Mouse (Mus musculus): Measurements from ENCODE around the gene Zgrf1. TPM values are rescaled to one million over a fixed set of nuclear protein-coding genes. Genes with fewer than 3 reads are reported as not detected.

Gene Zgrf1
- 2.3 and 2.7 TPM in 2 replicates for polyA plus RNA-seq (2012; rRNA removed)

GRCm38 (mm10) chr3:127552973-127553719, at the start of gene Zgrf1, which contains the start of gene Larp7:
Gene Zgrf1, plus strand, starts transcription at chr3:127553489.
Gene Larp7, minus strand, starts transcription at chr3:127553349.

GRCm38 (mm10) chr3:127633080-127634032, 80.1 kb downstream of the Zgrf1 start, which contains the start of gene Neurog2:
Gene Neurog2, plus strand, starts transcription at chr3:127633135.

Other genes starting within 250 kb of the Zgrf1 start
- gene Ank2, start 54.1 kb upstream of the Zgrf1 start, polyA plus RNA-seq (2012; rRNA removed) = 7.2 and 8.2 TPM in 2 replicates
- 11.1 and 12.2 TPM in 2 replicates for gene Larp7, start 140 bp upstream of the Zgrf1 start, polyA plus RNA-seq (2012; rRNA removed)
- not detected in 2 replicates for gene Neurog2, start 79.6 kb downstream of the Zgrf1 start, polyA plus RNA-seq (2012; rRNA removed)
- gene Alpk1, start 227.0 kb downstream of the Zgrf1 start, polyA plus RNA-seq (2012; rRNA removed) = 1.0 and 1.1 TPM in 2 replicates
- gene Tifa, start 236.3 kb downstream of the Zgrf1 start, polyA plus RNA-seq (2012; rRNA removed) = 8.6 and 10.2 TPM in 2 replicates

Data from liver, embryonic 18 days (tissue).